Mouse (Mus musculus) retina, postnatal 7 days (tissue): Measurements from ENCODE around the gene Gnb2.
A peak's percentile ranks its signal among the peaks of the same experiment; 100 is the strongest.

Source experiments
- DNase-seq: peaks from one replicate; pipeline ENCODE4 v3.0.0-alpha.2; 2012; ENCODE audit warnings: low read depth, low spot score

Gene Gnb2

GRCm38 (mm10) chr5:137540991-137541390 lies 7.7 kb upstream of the Gnb2 start:
- no peak for DNase-seq

- no peak for DNase-seq
These were observed 6.0 kb upstream of the Gnb2 start for GRCm38 (mm10) chr5:137539291-137539801.

GRCm38 (mm10) chr5:137537461-137537860 lies 4.2 kb upstream of the Gnb2 start:
- no peak for DNase-seq

GRCm38 (mm10) chr5:137535318-137535717 lies 2.0 kb upstream of the Gnb2 start:
- DNase-seq = no peak

- DNase-seq = no peak
These were observed 1.5 kb upstream of the Gnb2 start for GRCm38 (mm10) chr5:137534762-137535161.

- DNase-seq = no peak
These were observed 548 bp downstream of the Gnb2 start for GRCm38 (mm10) chr5:137532808-137533116.

GRCm38 (mm10) chr5:137532131-137532807 lies 1.0 kb downstream of the Gnb2 start:
- DNase-seq = no peak

- peak; percentile 91 for DNase-seq
These were observed 1.7 kb downstream of the Gnb2 start for GRCm38 (mm10) chr5:137531414-137532130.

- no peak for DNase-seq
These were observed 2.5 kb downstream of the Gnb2 start for GRCm38 (mm10) chr5:137530588-137531413.

- DNase-seq = no peak
These were observed 3.2 kb downstream of the Gnb2 start for GRCm38 (mm10) chr5:137530075-137530474.

GRCm38 (mm10) chr5:137529221-137529995 lies 3.9 kb downstream of the Gnb2 start:
- DNase-seq = no peak

GRCm38 (mm10) chr5:137528247-137528968 lies 4.9 kb downstream of the Gnb2 start:
- DNase-seq = no peak

- no peak for DNase-seq
These were observed 5.9 kb downstream of the Gnb2 start for GRCm38 (mm10) chr5:137527413-137527812.

GRCm38 (mm10) chr5:137526192-137526936 lies 6.9 kb downstream of the Gnb2 start:
- no peak for DNase-seq

GRCm38 (mm10) chr5:137525511-137525910 lies 7.8 kb downstream of the Gnb2 start:
- DNase-seq = no peak

GRCm38 (mm10) chr5:137524671-137525070 lies 8.6 kb downstream of the Gnb2 start:
- DNase-seq = no peak

- no peak for DNase-seq
These were observed 9.1 kb downstream of the Gnb2 start for GRCm38 (mm10) chr5:137524251-137524515.

GRCm38 (mm10) chr5:137523396-137524250 lies 9.7 kb downstream of the Gnb2 start:
- DNase-seq = no peak

GRCm38 (mm10) chr5:137522711-137523110 lies 10.6 kb downstream of the Gnb2 start:
- DNase-seq = no peak
